Comparison of ENCODE assay signal across 20 mouse cellular contexts in genomic region chr8:61203035-61203826, GRCm38 (mm10). TPM values are rescaled to one million over a fixed set of nuclear protein-coding genes. Genes with fewer than 3 reads are reported as not detected.
DNase-seq lines count a peak whose midpoint lies in the region; ATAC-seq and TF ChIP-seq lines count a peak whose summit lies in the region.
"Had no signal": no experiment of that assay in that cellular context is flagged by ENCODE, and none has a peak within 500 bp of the region (broad histone marks: within the 10 kb centered on the region; RNA-seq: fewer than 3 reads in every experiment).

No protein-coding gene starts in this region.

- no peak overlapping the region for H3K4me3 ChIP-seq in embryonic facial prominence, embryonic 10.5 days
- no peak overlapping the region for H3K4me3 ChIP-seq in lung, embryonic 16.5 days (ENCODE audit: low read length)
- no peak overlapping the region for H3K4me3 ChIP-seq in gastrocnemius, adult 2 months
- H3K4me3 ChIP-seq: embryonic facial prominence, embryonic 12.5 days; forebrain, embryonic 12.5 days; heart, embryonic 10.5 days; hindbrain, embryonic 13.5 days had no signal

- peak overlapping the region; percentile 30; the same call in 1 of the 2 replicates for H3K27ac ChIP-seq in embryonic facial prominence, embryonic 10.5 days (replicated peaks)
- peak overlapping the region; percentile 2; the same call in 1 of the 2 replicates for H3K27ac ChIP-seq in lung, embryonic 16.5 days (ENCODE audit: low read length)
- no peak overlapping the region for H3K27ac ChIP-seq in gastrocnemius, adult 2 months
- H3K27ac ChIP-seq: embryonic facial prominence, embryonic 12.5 days; forebrain, embryonic 12.5 days; heart, embryonic 10.5 days; hindbrain, embryonic 13.5 days; hindbrain, postnatal 0 days had no signal

- WGBS in embryonic facial prominence, embryonic 10.5 days: 87% methylated on average over 5 of the region's 5 CpGs
- WGBS in lung, embryonic 16.5 days: 55% methylated on average over 5 of the region's 5 CpGs

- peaks cover 13% of the 10 kb centered on the region; the same call in 1 of the 2 replicates for H3K4me1 ChIP-seq in embryonic facial prominence, embryonic 10.5 days
- H3K4me1 ChIP-seq in lung, embryonic 16.5 days (replicated peaks; ENCODE audit: control insufficient read depth, insufficient read depth, low read length): peaks cover 6% of the 10 kb centered on the region; the same call in 1 of the 2 replicates
- H3K4me1 ChIP-seq: hindbrain, embryonic 13.5 days had no signal

- no peaks in the 10 kb centered on the region for H3K27me3 ChIP-seq in embryonic facial prominence, embryonic 10.5 days (replicated peaks; ENCODE audit: low read depth, poor library complexity, severe bottlenecking)
- H3K27me3 ChIP-seq in lung, embryonic 16.5 days (ENCODE audit: control insufficient read depth, insufficient read depth, low read depth, low read length): no peaks in the 10 kb centered on the region
- H3K27me3 ChIP-seq: embryonic facial prominence, embryonic 12.5 days; forebrain, embryonic 12.5 days; hindbrain, embryonic 13.5 days had no signal

- no peak overlapping the region for H3K4me2 ChIP-seq in lung, embryonic 16.5 days (ENCODE audit: low read depth, low read length)
- H3K4me2 ChIP-seq: embryonic facial prominence, embryonic 12.5 days; forebrain, embryonic 12.5 days; hindbrain, embryonic 13.5 days had no signal

- intact Hi-C loops in heart, postnatal 14 days (cut with DNase I): no loop called here
- intact Hi-C loops in gastrocnemius, adult 2 months (cut with DNase I): no loop called here

- no peak for DNase-seq in embryonic facial prominence, embryonic 10.5 days (ENCODE audit: low spot score)
- DNase-seq in lung, adult 18-20 months: peak; percentile 49 to 67
- peak; percentile 69 for DNase-seq in lung, postnatal 25 days (ENCODE audit: low spot score)
- no peak for DNase-seq in T-cell, adult 2 months (ENCODE audit: low spot score)
- no peak for DNase-seq in heart, postnatal 14 days
- DNase-seq in gastrocnemius, adult 2 months: no peak
- DNase-seq: adrenal gland, postnatal 14 days; cerebellum, adult 11-12 months; cerebellum, adult 9-11 months; gastrocnemius, postnatal 36 days; heart, adult 11 months; heart, postnatal 10 days had no signal

- ATAC-seq in lung, embryonic 16.5 days (ENCODE audit: low read depth): peak; percentile 68
- ATAC-seq: activated CD4-positive, CD25-positive, alpha-beta regulatory T cell, adult 4 months; forebrain, embryonic 16.5 days; hindbrain, postnatal 0 days had no signal

- no peak for TF ChIP-seq CTCF in gastrocnemius, adult 2 months (IDR thresholded peaks at IDR 0.05)

- no peaks in the 10 kb centered on the region for H3K36me3 ChIP-seq in embryonic facial prominence, embryonic 10.5 days (replicated peaks)
- H3K36me3 ChIP-seq in lung, embryonic 16.5 days (ENCODE audit: control insufficient read depth, insufficient read depth, low read length): no peaks in the 10 kb centered on the region
- H3K36me3 ChIP-seq: embryonic facial prominence, embryonic 12.5 days; forebrain, embryonic 12.5 days; heart, embryonic 10.5 days; hindbrain, embryonic 13.5 days had no signal

- H3K9me3 ChIP-seq in embryonic facial prominence, embryonic 10.5 days: no peaks in the 10 kb centered on the region
- H3K9me3 ChIP-seq in lung, embryonic 16.5 days (ENCODE audit: control insufficient read depth, low read length): no peaks in the 10 kb centered on the region
- H3K9me3 ChIP-seq: embryonic facial prominence, embryonic 12.5 days; forebrain, embryonic 12.5 days; heart, embryonic 10.5 days; hindbrain, embryonic 13.5 days had no signal

- H3K9ac ChIP-seq in lung, embryonic 16.5 days (ENCODE audit: low read length): no peak overlapping the region
- H3K9ac ChIP-seq: embryonic facial prominence, embryonic 12.5 days; forebrain, embryonic 12.5 days; hindbrain, embryonic 13.5 days had no signal

RNA-seq across cellular contexts. Expression of gene Sh3rf1, which starts 20.4 kb away (rescaled TPM):
- polyA plus RNA-seq in embryonic facial prominence, embryonic 10.5 days (2016; fragmentation: Nextera tagmentation; extraction: Ambion mirVana): 17.0 and 17.4 TPM in 2 replicates
- polyA plus RNA-seq in lung, embryonic 16.5 days (2015; fragmentation: Nextera tagmentation; extraction: Ambion mirVana): 17.8 and 18.7 TPM in 2 replicates
- 1 to 10 TPM; 8.0 to 8.8 TPM for total RNA-seq in heart, postnatal 14 days (2021)
- total RNA-seq in gastrocnemius, adult 2 months (2021): 1 to 10 TPM; 1.2 to 1.8 TPM

Comparison
In these comparisons a context has a peak if more than half of its experiments do, and no peak if none do; other contexts are left out.
1. DNase-seq: peak in lung, adult 18-20 months (2 of 2) and lung, postnatal 25 days (single experiment); none in embryonic facial prominence, embryonic 10.5 days (single experiment), T-cell, adult 2 months (single experiment), heart, postnatal 14 days (0 of 2) and gastrocnemius, adult 2 months (single experiment).